Mouse (Mus musculus): ENCODE measurements around the gene Ascc2.

The Ascc2 gene

DNA sequence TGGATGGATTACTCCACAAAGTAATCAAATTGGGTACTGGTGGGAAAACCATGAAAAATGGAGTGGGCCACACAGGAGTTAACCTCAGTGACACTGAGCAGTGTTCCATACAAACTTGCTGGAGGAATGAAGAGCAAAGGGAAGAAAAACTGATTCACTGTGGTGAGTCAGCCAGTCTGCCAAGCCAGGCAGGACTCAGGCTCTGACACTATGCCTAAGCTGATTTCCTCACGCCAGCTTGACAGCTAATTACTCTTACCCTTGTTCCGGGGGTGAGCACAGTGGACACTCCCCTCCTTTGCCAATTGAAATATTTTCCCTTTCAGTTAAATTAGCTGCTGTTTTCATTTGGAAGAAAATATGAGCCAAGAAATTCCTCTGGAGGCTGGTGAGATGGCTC lies 4.1 kb upstream of the Ascc2 start:
- 56% methylated on average over 2 of the region's 2 CpGs for WGBS

DNA sequence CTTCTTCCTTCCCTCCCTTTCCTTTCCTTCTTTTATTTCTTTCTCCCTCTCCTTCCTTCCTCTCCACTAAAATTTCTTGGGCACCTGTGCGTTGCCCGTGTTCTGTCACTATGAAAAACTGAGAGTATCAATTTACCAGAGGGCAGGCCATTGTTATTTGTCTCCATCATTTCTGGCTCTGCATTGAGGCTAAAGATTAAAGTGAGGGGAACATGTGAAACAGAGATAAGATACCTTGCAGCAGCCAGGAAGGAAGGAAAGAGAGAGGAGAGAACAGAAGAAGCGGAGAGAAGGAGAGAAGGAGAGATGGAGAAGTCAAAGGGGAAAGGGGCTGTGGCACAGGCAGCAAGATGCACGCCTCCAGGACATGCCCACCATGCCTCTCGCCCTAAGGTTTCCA lies 3.2 kb upstream of the Ascc2 start:
- 79% methylated on average over 5 of the region's 5 CpGs for WGBS

DNA sequence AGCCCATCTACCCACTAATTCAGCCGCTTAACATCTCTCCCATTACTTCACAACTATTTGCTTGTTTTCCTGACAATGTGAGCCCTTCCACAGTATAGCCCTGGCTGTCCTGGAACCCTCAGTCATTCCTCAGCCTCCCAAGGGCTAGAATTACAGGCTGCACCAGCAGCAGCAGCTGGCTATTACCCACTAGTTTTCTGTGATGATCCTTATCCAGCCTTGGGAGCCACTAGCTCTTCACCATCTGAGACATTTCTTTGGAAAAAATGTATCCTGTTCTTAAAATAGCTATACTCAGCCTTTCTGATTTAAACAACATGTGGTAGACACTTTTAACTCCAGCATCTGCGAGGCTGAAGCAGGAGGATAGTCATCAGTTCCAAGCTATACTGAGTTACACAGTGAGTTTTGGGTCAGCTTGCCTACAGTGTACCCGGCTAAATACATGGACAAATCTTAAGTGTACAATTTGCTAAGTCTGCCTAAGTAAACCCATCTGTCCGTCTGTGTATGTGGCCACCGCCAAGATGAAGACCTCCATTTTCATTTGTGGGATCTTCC lies 685 bp upstream of the Ascc2 start:
- WGBS = 35% methylated on average over 5 of the region's 5 CpGs

DNA sequence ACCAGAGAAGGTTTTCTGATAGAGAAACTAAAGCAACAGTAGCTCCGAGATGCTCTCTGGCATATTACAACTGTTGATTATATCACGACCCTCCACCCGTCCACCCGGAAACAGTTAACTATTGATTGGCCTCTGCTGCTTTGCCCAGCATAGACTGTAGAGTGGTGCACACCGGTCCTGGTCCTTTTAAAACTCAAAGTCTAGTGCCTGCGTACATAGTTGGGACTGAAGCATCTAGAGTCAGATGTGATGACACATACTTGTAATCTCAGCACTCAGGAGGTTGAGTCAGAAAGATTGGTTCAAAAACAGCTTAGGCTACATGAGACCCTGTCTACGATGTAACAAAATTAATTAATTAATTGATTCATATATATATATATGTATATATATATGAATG lies 714 bp downstream of the Ascc2 start:
- WGBS = 12% methylated on average over 7 of the region's 7 CpGs

DNA sequence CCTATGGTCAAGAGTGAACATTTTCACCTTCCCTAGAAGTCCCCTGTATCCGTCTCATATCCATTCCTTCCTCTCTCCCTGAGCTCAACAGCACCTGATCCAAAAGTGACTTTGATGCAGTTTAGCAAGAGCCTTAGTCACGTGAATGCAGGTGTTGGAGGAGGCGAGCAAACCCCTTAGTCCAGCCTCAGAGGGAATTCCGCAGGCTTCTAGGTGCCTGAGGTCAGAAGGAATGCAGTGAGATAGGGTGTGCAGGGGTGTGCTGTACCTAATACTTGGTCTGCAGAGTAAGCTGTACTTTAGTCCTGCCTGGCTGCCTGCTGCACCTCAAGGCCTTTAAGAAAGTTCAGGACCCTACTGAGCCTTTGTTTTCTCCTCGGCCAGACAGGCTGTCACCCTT lies 6.2 kb downstream of the Ascc2 start:
- WGBS = 86% methylated on average over 5 of the region's 5 CpGs

- WGBS = 86% methylated on average over 6 of the region's 6 CpGs
These were observed 7.6 kb downstream of the Ascc2 start for GRCm38 (mm10) chr11:4645180-4645579.

GRCm38 (mm10) chr11:4646409-4646808 lies 8.9 kb downstream of the Ascc2 start:
- 82% methylated on average over 9 of the region's 9 CpGs for WGBS

GRCm38 (mm10) chr11:4659818-4660217 lies 22.3 kb downstream of the Ascc2 start:
- 81% methylated on average over 1 of the region's 1 CpGs for WGBS

DNA sequence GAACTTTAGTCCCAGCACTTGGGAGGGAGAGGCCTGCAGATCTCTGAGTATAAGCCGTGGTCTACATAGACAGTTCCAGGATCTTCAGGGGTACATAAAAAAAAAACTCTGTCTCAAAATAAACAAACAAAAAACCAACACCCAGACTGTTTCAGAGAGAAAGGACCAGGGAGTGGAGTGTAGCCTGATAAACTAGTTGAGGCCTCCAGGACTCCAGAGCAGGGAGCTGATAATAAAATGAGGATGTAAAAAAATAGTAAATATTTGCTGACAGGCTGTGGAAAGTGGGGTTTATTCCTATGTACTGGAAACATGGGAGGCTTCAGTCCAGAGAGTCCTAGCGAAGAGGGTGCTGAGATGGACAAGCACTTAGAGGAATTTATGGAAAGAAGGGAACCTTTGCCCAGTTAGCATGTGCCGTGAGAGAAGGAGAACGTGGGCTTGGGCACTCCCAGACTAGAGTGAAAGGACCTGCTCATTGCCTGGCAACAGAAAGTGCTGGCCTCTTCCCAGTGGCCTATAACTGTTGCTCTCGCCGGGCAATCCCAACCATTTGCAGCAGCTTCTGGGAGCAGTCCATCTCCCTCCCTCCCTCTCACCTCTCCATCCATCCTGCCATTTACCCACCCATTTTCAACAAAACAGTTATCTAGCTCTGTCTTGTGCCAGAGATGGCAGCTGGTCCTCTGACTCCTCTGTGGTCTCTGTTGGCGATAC lies 22.9 kb downstream of the Ascc2 start:
- 59% methylated on average over 7 of the region's 7 CpGs for WGBS

- WGBS = 49% methylated on average over 4 of the region's 4 CpGs
These were observed 23.8 kb downstream of the Ascc2 start for GRCm38 (mm10) chr11:4661324-4661723.

DNA sequence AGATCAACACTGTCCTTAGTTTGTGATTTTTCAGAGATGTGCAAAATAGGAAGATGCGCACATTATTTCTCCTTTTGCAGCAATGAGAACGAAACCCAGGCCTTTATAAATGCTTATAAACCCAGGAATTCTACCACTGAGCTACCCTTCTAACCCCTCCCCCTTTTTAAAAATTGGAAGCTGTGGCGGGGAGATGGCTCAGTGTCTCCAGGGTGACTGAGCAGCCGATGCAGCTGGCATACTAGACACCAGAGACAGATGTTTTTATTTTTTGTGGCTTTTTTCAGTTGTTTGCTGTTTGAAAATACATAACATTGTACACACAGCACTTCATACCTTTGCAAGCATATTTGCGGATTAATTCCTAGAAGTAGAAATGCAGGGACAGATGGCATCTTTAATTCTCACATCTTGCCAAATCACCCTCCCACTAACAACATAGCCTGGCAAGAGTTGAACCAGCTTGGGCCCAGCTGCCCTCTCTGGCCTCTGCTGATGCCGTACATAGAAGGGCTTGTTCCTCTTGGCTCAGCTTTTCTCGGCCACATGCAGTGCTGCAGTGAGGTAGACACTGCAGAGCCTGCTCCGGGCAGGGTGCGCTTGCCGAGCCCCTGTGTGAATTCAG lies 24.4 kb downstream of the Ascc2 start:
- 41% methylated on average over 10 of the region's 10 CpGs for WGBS

GRCm38 (mm10) chr11:4662496-4662878 lies 24.9 kb downstream of the Ascc2 start:
- 65% methylated on average over 11 of the region's 11 CpGs for WGBS

DNA sequence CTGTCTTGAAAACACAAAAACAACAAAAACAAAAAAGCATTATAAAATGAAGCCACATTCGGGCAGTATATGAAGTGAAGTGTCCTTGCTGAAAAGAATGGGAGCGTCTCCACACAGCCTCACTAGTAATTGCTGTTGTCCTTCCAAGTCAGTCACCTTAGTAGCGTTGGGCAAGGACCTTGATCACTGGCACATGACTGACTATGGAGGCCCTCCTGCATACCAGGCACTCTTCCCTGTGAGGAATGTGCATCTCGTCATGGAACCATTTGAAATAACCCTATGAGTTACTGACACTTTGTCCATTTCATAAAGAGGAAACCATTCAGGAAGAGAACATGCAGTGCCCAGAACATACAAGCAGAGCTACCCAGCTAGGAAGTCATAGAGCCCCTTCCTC lies 34.2 kb downstream of the Ascc2 start:
- 89% methylated on average over 4 of the region's 4 CpGs for WGBS

DNA sequence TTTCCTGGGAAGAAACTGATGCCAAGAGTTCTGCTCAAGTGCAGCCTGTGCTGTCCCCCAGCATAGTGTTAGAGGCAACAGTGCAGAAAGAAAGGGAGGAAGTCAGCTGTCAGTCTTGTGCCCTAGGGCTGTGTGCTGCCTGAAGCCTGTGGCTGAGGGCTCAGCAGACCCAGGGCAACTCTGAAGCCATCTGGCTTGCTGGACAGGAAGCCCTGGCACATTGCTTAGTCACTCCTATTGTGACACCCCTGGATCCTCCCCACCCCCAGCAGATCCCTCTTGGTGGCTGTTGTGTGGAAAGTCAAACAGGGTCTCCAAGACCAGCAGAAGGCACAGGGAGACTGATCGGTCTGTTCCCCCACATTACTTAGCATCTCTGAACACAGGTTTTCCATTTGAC lies 37.0 kb downstream of the Ascc2 start:
- WGBS = 88% methylated on average over 1 of the region's 1 CpGs

- WGBS = 90% methylated on average over 6 of the region's 6 CpGs
These were observed 37.6 kb downstream of the Ascc2 start for GRCm38 (mm10) chr11:4675126-4675562.

DNA sequence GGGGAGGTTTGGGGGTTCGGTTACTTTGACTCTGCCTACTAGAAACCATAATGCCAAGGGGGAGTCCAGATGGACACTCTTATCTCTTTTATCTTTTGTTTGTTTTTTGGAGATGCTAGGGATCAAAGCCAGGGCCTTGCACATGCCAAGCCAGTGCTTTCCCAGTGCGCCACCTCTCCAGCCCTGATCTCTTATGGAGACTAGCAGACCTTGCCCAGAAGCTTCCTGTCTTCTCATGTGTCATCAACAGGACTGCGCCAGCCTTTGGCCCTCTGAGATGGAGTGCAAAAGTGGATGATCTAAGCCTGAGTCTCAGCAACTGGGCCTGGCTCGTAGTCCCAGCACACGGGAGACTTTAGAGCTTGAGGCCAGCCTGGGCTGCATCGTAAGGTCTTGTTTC lies 38.1 kb downstream of the Ascc2 start:
- WGBS = 88% methylated on average over 6 of the region's 6 CpGs

DNA sequence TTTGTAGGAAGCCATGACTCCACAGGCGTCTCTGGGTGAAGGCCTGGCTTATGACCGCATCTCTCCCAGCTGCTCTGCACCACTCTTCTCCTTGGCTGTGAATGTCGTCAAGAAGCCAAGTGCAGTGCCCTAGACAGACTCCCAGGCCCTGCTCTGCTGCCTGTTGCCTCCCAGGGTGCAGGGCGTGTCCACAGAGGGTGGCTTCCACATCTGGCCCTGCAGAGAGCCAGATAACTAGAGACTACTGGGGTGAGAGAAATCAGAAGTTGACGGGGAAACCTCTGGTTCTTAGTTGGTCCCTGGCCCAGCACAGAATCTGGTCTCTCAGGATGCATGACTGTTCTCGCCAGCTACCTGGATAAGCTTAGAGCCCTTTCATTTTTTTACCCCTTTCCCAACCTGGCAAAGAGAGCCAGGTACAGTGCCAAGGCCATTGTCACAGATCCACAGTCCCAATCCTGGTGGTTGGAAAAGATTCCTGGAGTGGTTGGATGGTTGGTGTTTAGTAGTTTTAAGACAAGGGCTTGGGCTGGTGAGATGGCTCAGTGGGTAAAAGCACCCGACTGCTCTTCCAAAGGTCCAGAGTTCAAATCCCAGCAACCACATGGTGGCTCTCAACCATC lies 39.8 kb downstream of the Ascc2 start:
- WGBS = 86% methylated on average over 7 of the region's 7 CpGs

GRCm38 (mm10) chr11:4678700-4679440 lies 41.3 kb downstream of the Ascc2 start:
- 52% methylated on average over 13 of the region's 13 CpGs for WGBS

- WGBS = 70% methylated on average over 12 of the region's 12 CpGs
These were observed 41.9 kb downstream of the Ascc2 start for GRCm38 (mm10) chr11:4679441-4679832.

- 87% methylated on average over 3 of the region's 3 CpGs for WGBS
These were observed 42.6 kb downstream of the Ascc2 start for GRCm38 (mm10) chr11:4680126-4680525.

DNA sequence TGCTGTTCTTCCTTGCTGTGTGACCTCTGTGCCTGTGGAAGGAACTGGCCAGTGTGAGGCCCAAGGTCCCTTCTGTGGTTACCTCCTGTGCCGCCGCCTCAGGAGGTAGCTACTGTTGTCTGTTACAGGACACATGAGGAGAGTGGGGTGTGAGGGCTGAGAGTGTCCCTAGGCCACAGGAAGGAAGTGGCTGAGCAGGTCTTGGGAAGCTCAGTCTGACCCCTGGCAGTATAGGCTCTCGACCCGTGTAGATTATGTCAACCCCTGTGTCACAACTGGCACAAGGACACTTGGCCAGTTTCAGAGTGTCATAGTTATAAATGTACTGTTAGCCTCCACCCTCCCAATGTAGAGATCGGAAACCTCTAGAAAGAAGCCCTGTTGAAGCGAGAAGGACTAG lies 46.0 kb downstream of the Ascc2 start:
- 87% methylated on average over 6 of the region's 6 CpGs for WGBS

DNA sequence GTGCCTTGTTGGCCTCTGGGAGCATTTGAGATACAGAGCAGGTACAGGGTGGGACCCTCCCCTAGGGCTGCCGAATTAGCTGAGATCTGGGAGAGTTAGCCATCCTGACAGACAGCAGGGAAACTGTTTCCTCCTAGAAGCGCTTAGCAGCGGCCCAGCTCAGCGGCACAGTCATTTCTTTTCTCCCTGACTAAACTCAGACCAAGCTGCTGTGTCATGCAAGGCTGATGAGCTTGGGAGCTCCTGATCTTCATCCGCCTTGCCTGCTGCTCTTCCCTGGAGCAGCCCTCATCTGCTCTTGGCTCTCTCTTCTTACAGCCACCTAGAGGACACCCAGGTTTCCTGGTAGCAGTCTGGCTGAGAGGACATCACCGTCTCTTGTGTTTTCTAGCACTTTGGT lies 46.6 kb downstream of the Ascc2 start:
- 57% methylated on average over 6 of the region's 6 CpGs for WGBS

Measured in cerebral cortex, adult 2 months (tissue).